8 mouse cellular contexts compared by ENCODE assay signal in the genomic region with DNA sequence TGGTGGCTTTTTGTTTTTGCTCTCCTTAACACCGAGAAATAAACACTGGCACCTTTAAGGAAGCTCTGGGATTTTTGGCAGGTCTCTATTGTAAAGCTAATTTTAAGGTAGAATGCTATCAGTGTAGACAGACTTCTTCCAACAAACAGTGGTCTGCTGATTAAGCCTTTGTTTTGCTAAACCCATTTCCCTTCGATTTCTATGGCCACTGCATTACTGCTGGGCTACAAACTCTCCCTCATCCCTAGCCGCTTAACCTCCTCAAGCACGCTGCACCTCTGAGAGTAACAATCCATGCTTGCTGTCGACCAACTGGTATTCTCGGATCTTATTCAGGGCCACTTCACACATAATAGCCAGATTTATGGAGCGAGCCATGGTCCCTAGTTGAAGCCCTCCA. TPM values are rescaled to one million over a fixed set of nuclear protein-coding genes. Genes with fewer than 3 reads are reported as not detected.
A peak's percentile ranks its signal among the peaks of the same experiment; 100 is the strongest.
DNase-seq lines count a peak whose midpoint lies in the region; ATAC-seq and TF ChIP-seq lines count a peak whose summit lies in the region.

No protein-coding gene starts in this region.

- no peak for TF ChIP-seq CTCF in C2C12 (IDR thresholded peaks at IDR 0.05; ENCODE audit: control insufficient read depth, insufficient read depth, insufficient read length)
- no peak for TF ChIP-seq CTCF in liver, postnatal 0 days (IDR thresholded peaks at IDR 0.05; ENCODE audit: low read depth)

- peak overlapping the region; percentile 98 for H3K4me2 ChIP-seq in forebrain, embryonic 14.5 days (ENCODE audit: low read length)
- H3K4me2 ChIP-seq in liver, postnatal 0 days (ENCODE audit: low read depth, low read length): peak overlapping the region; percentile 97

- peak; percentile 11 for DNase-seq in embryo, embryonic 11 days
- no peak for DNase-seq in embryo, embryonic 9.5 days (ENCODE audit: extremely low spot score)
- no peak for DNase-seq in forebrain, embryonic 14.5 days (ENCODE audit: low spot score)
- DNase-seq in liver, postnatal 0 days: no peak
- DNase-seq in urinary bladder, postnatal 25 days (ENCODE audit: low spot score): no peak
- no peak for DNase-seq in adrenal gland, postnatal 4 days (ENCODE audit: low spot score in 2 of 2)
- DNase-seq in urinary bladder, adult 18-20 months (ENCODE audit: low spot score in 2 of 2): no peak

- H3K27me3 ChIP-seq in C2C12 (ENCODE audit: control insufficient read depth, insufficient read depth, insufficient read length): no peaks in the 10 kb centered on the region
- no peaks in the 10 kb centered on the region for H3K27me3 ChIP-seq in forebrain, embryonic 14.5 days (replicated peaks; ENCODE audit: control insufficient read depth, insufficient read depth, low read length)
- H3K27me3 ChIP-seq in liver, postnatal 0 days (ENCODE audit: insufficient read depth, low read length): no peaks in the 10 kb centered on the region

- H3K79me3 ChIP-seq in C2C12 (ENCODE audit: low read depth): peaks cover 35% of the 10 kb centered on the region

- ATAC-seq in forebrain, embryonic 14.5 days: no peak
- ATAC-seq in liver, postnatal 0 days: no peak

- no peaks in the 10 kb centered on the region for H3K36me3 ChIP-seq in C2C12 (ENCODE audit: control insufficient read depth, insufficient read depth)
- no peaks in the 10 kb centered on the region for H3K36me3 ChIP-seq in forebrain, embryonic 14.5 days (ENCODE audit: control insufficient read depth, insufficient read depth, low read length)
- H3K36me3 ChIP-seq in liver, postnatal 0 days (replicated peaks; ENCODE audit: insufficient read depth, low read length): peaks cover 2% of the 10 kb centered on the region; the same call in 1 of the 2 replicates

- peak overlapping the region; percentile 95 for H3ac ChIP-seq in C2C12 (ENCODE audit: control insufficient read depth, insufficient read length, low read depth)

- H3K79me2 ChIP-seq in C2C12 (ENCODE audit: control insufficient read depth, insufficient read depth): peaks cover 63% of the 10 kb centered on the region

- peaks cover 17% of the 10 kb centered on the region for H3K4me1 ChIP-seq in forebrain, embryonic 14.5 days (ENCODE audit: control insufficient read depth, insufficient read depth, low read length)
- H3K4me1 ChIP-seq in liver, postnatal 0 days (ENCODE audit: insufficient read depth): peaks cover 13% of the 10 kb centered on the region

- H3K4me3 ChIP-seq in C2C12 (ENCODE audit: insufficient read depth, poor library complexity, severe bottlenecking): peak overlapping the region; percentile 74
- peak overlapping the region; percentile 92 for H3K4me3 ChIP-seq in forebrain, embryonic 14.5 days (ENCODE audit: low read depth, low read length)
- H3K4me3 ChIP-seq in liver, postnatal 0 days (ENCODE audit: low read depth, low read length): peak overlapping the region; percentile 82

- 8% methylated on average over 7 of the region's 7 CpGs for WGBS in forebrain, embryonic 14.5 days
- WGBS in liver, postnatal 0 days (ENCODE audit: insufficient replicate concordance): 12% methylated on average over 7 of the region's 7 CpGs

- no peaks in the 10 kb centered on the region for H3K9me3 ChIP-seq in forebrain, embryonic 14.5 days (replicated peaks; ENCODE audit: control insufficient read depth, low read length)
- H3K9me3 ChIP-seq in liver, postnatal 0 days (ENCODE audit: low read length): no peaks in the 10 kb centered on the region

- H3K9ac ChIP-seq in forebrain, embryonic 14.5 days (ENCODE audit: low read length): peak overlapping the region; percentile 87
- peak overlapping the region; percentile 84 for H3K9ac ChIP-seq in liver, postnatal 0 days (replicated peaks)

- no peak overlapping the region for H3K27ac ChIP-seq in forebrain, embryonic 14.5 days (ENCODE audit: low read depth, low read length)
- no peak overlapping the region for H3K27ac ChIP-seq in liver, postnatal 0 days (ENCODE audit: low read depth)

- TF ChIP-seq EP300 in liver, postnatal 0 days (IDR thresholded peaks at IDR 0.05; ENCODE audit: low read depth): no peak

TF ChIP-seq in C2C12, 6 proteins besides CTCF, POLR2A, EP300 and RAD21:
- TF ChIP-seq MYOD1 (IDR thresholded peaks at IDR 0.05; ENCODE audit: control insufficient read depth, insufficient read length, low read depth) (no peak), MAX (IDR thresholded peaks at IDR 0.05) (no peak), MYOG (IDR thresholded peaks at IDR 0.05; ENCODE audit: control insufficient read depth, extremely low read depth, insufficient read length) (no peak), CEBPB (IDR thresholded peaks at IDR 0.05; ENCODE audit: low read depth) (no peak), FOSL1 (IDR thresholded peaks at IDR 0.05; ENCODE audit: insufficient read depth, low read length, poor library complexity, severe bottlenecking) (no peak), USF1 (IDR thresholded peaks at IDR 0.05; ENCODE audit: low read depth) (no peak)

RNA-seq across cellular contexts. Expression of a gene that starts 1.3 kb away (rescaled TPM):
- 13.0 TPM for polyA plus RNA-seq in C2C12 (2012; fragmentation: generic; extraction: Trizol)
- polyA plus RNA-seq in forebrain, embryonic 14.5 days (2014; fragmentation: Nextera tagmentation; extraction: Ambion mirVana): 13.5 and 14.9 TPM in 2 replicates
- polyA plus RNA-seq in liver, postnatal 0 days (2015; fragmentation: Nextera tagmentation; extraction: Ambion mirVana): 3.8 and 4.1 TPM in 2 replicates
- 10 to 100 TPM; 36.0 to 39.5 TPM for total RNA-seq in adrenal gland, postnatal 4 days (2021)

RNA-seq across cellular contexts. Expression of a gene that starts 18.5 kb away (rescaled TPM):
- polyA plus RNA-seq in C2C12 (2012; fragmentation: generic; extraction: Trizol): 50.9 TPM
- 92.0 and 95.0 TPM in 2 replicates for polyA plus RNA-seq in forebrain, embryonic 14.5 days (2014; fragmentation: Nextera tagmentation; extraction: Ambion mirVana)
- polyA plus RNA-seq in liver, postnatal 0 days (2015; fragmentation: Nextera tagmentation; extraction: Ambion mirVana): 132 and 141 TPM in 2 replicates
- 100 to 1,000 TPM; 115 to 119 TPM for total RNA-seq in adrenal gland, postnatal 4 days (2021)

RNA-seq across cellular contexts. Expression of a gene that starts 20.3 kb away (rescaled TPM):
- 19.5 TPM for polyA plus RNA-seq in C2C12 (2012; fragmentation: generic; extraction: Trizol)
- 5.7 and 5.8 TPM in 2 replicates for polyA plus RNA-seq in forebrain, embryonic 14.5 days (2014; fragmentation: Nextera tagmentation; extraction: Ambion mirVana)
- 15.6 and 16.7 TPM in 2 replicates for polyA plus RNA-seq in liver, postnatal 0 days (2015; fragmentation: Nextera tagmentation; extraction: Ambion mirVana)
- 10 to 100 TPM; 29.4 to 31.3 TPM for total RNA-seq in adrenal gland, postnatal 4 days (2021)

RNA-seq across cellular contexts. Expression of a gene that starts 36.2 kb away (rescaled TPM):
- polyA plus RNA-seq in C2C12 (2012; fragmentation: generic; extraction: Trizol): 3.1 TPM
- polyA plus RNA-seq in forebrain, embryonic 14.5 days (2014; fragmentation: Nextera tagmentation; extraction: Ambion mirVana): 2.4 and 4.1 TPM in 2 replicates
- polyA plus RNA-seq in liver, postnatal 0 days (2015; fragmentation: Nextera tagmentation; extraction: Ambion mirVana): 8.2 and 9.2 TPM in 2 replicates
- total RNA-seq in adrenal gland, postnatal 4 days (2021): 10 to 100 TPM in 1 of 2 experiments, 1 to 10 TPM in 1; 7.3 to 16.5 TPM

RNA-seq across cellular contexts. Expression of a gene that starts 44.4 kb away (rescaled TPM):
- not detected for polyA plus RNA-seq in C2C12 (2012; fragmentation: generic; extraction: Trizol)
- polyA plus RNA-seq in forebrain, embryonic 14.5 days (2014; fragmentation: Nextera tagmentation; extraction: Ambion mirVana): not detected in 2 replicates
- polyA plus RNA-seq in liver, postnatal 0 days (2015; fragmentation: Nextera tagmentation; extraction: Ambion mirVana): not detected in 2 replicates
- not detected for total RNA-seq in adrenal gland, postnatal 4 days (2021)
